Mouse (Mus musculus) stomach, embryonic 16.5 days (tissue): ENCODE measurements around the gene Dynlt1f. TPM values are rescaled to one million over a fixed set of nuclear protein-coding genes. Genes with fewer than 3 reads are reported as not detected.
"Not testable (repeated sequence)": the region's sequence is repeated elsewhere in the genome, so short reads cannot be mapped to it uniquely, and the experiment has no call there.

Experiments used
- ATAC-seq: fragments of 200-750 bp; cut with Nextera tagmentation; 2 replicates; pipeline ENCODE4 v1.8.0; 2017; ENCODE audit warnings: moderate number of reproducible peaks, moderate TSS enrichment; ENCODE audit not compliant: insufficient read depth, low FRiP score
- H3K27ac ChIP-seq: fragments of 300-500 bp; sonication (generic); 2 replicates; pipeline ENCODE4 v1.5.1; 2014; ENCODE audit warnings: low read length
- H3K27me3 ChIP-seq: fragments of 300-500 bp; sonication (generic); 2 replicates; pipeline ENCODE4 v1.6.1; 2014; ENCODE audit warnings: low read length, control low read depth, mixed read lengths; ENCODE audit not compliant: control insufficient read depth, insufficient read depth
- H3K36me3 ChIP-seq: fragments of 300-500 bp; sonication (generic); 2 replicates; pipeline ENCODE4 v1.6.1; 2014; ENCODE audit warnings: low read length; ENCODE audit not compliant: control insufficient read depth, insufficient read depth
- H3K4me1 ChIP-seq: fragments of 300-500 bp; sonication (generic); 2 replicates; pipeline ENCODE4 v1.6.1; 2014; ENCODE audit warnings: low read length, control low read depth, mixed read lengths; ENCODE audit not compliant: control insufficient read depth, insufficient read depth
- H3K4me2 ChIP-seq: fragments of 300-500 bp; sonication (generic); 2 replicates; pipeline ENCODE4 v1.6.1; 2014; ENCODE audit warnings: low read depth, low read length, mixed read lengths
- H3K4me3 ChIP-seq: fragments of 300-500 bp; sonication (generic); replicated peaks from 2 replicates; pipeline ENCODE4 v1.5.1; 2014; ENCODE audit warnings: mild to moderate bottlenecking, low read length
- H3K9ac ChIP-seq: fragments of 300-500 bp; sonication (generic); 2 replicates; pipeline ENCODE4 v1.6.1; 2014; ENCODE audit warnings: low read length
- H3K9me3 ChIP-seq: fragments of 300-500 bp; sonication (generic); replicated peaks from 2 replicates; pipeline ENCODE4 v1.6.1; 2016; ENCODE audit warnings: low read length, control low read depth; ENCODE audit not compliant: control insufficient read depth
- WGBS: fragments of 180-500 bp; shearing (Covaris S2); extraction: QIAGEN DNeasy Blood & Tissue Kit; methylation state at CpG from one replicate; pipeline ENCODE4 v1.1.7; 2014; 5-methylcytosine and 5-hydroxymethylcytosine counted together
- polyA plus RNA-seq: library from polyadenylated mRNA; unstranded; fragments of >200 nt; fragmentation: Nextera tagmentation; extraction: Ambion mirVana; gene quantifications from 2 replicates; pipeline ENCODE4 v1.2.1, GENCODE M21; 2015

Gene Dynlt1f
- polyA plus RNA-seq, 1 experiment from 2014 or later: 215 TPM

- ATAC-seq, H3K27ac ChIP-seq, H3K27me3 ChIP-seq, H3K4me1 ChIP-seq, H3K36me3 ChIP-seq, H3K4me2 ChIP-seq, H3K9ac ChIP-seq, H3K4me3 ChIP-seq, H3K9me3 ChIP-seq: not testable (repeated sequence)
- 85% methylated on average over 5 of the region's 5 CpGs for WGBS
Observed at GRCm38 (mm10) chr17:6619271-6619670, 36.4 kb downstream of the Dynlt1f start.

- WGBS: 45% methylated on average over 7 of the region's 13 CpGs
- not testable (repeated sequence) for H3K4me3 ChIP-seq, H3K9ac ChIP-seq, H3K9me3 ChIP-seq, H3K27me3 ChIP-seq, H3K36me3 ChIP-seq, H3K4me1 ChIP-seq, H3K27ac ChIP-seq, H3K4me2 ChIP-seq
- peak; percentile 71 for ATAC-seq
Observed at GRCm38 (mm10) chr17:6617689-6618400, 37.9 kb downstream of the Dynlt1f start.

GRCm38 (mm10) chr17:6616731-6617130 is 39.0 kb downstream of the Dynlt1f start:
- not testable (repeated sequence) for H3K9me3 ChIP-seq, ATAC-seq, H3K27me3 ChIP-seq, H3K9ac ChIP-seq, H3K4me1 ChIP-seq, H3K36me3 ChIP-seq, H3K27ac ChIP-seq, H3K4me3 ChIP-seq, H3K4me2 ChIP-seq
- WGBS: 97% methylated on average over 9 of the region's 9 CpGs

GRCm38 (mm10) chr17:6614316-6614715 is 41.4 kb downstream of the Dynlt1f start:
- H3K9me3 ChIP-seq: not testable (repeated sequence)
- 69% methylated on average over 5 of the region's 9 CpGs for WGBS

GRCm38 (mm10) chr17:6613524-6613923 is 42.2 kb downstream of the Dynlt1f start:
- H3K36me3 ChIP-seq, H3K9ac ChIP-seq, H3K27ac ChIP-seq, H3K4me1 ChIP-seq, ATAC-seq, H3K27me3 ChIP-seq, H3K4me3 ChIP-seq, H3K9me3 ChIP-seq, H3K4me2 ChIP-seq: not testable (repeated sequence)
- WGBS: 78% methylated on average over 11 of the region's 14 CpGs

More at GRCm38 (mm10) chr17:6614316-6614715, 41.4 kb downstream of the Dynlt1f start:
- H3K4me3 ChIP-seq, H3K4me2 ChIP-seq, H3K27me3 ChIP-seq, H3K27ac ChIP-seq, H3K4me1 ChIP-seq, H3K36me3 ChIP-seq, ATAC-seq, H3K9ac ChIP-seq: not testable (repeated sequence)

- H3K4me1 ChIP-seq, H3K27ac ChIP-seq, H3K4me2 ChIP-seq, H3K9ac ChIP-seq, H3K4me3 ChIP-seq, H3K27me3 ChIP-seq, ATAC-seq, H3K9me3 ChIP-seq, H3K36me3 ChIP-seq: not testable (repeated sequence)
- WGBS: 67% methylated on average over 1 of the region's 1 CpGs
Observed at GRCm38 (mm10) chr17:6605347-6605746, 50.4 kb downstream of the Dynlt1f start.

- H3K36me3 ChIP-seq, H3K27me3 ChIP-seq, H3K27ac ChIP-seq, H3K4me1 ChIP-seq, ATAC-seq, H3K4me3 ChIP-seq, H3K9me3 ChIP-seq, H3K9ac ChIP-seq: not testable (repeated sequence)
- 0 out of 2 replicates have a peak overlapping the region, but pooled peaks have one; percentile 31 for H3K4me2 ChIP-seq
- 2% methylated on average over 3 of the region's 4 CpGs for WGBS
Observed at GRCm38 (mm10) chr17:6602205-6602604, 53.5 kb downstream of the Dynlt1f start.

- not testable (repeated sequence) for H3K9ac ChIP-seq, H3K36me3 ChIP-seq, H3K9me3 ChIP-seq, H3K27me3 ChIP-seq, H3K4me1 ChIP-seq
- H3K27ac ChIP-seq: peak within 1 kb of the TSS; percentile 82
- H3K4me3 ChIP-seq: peak within 1 kb of the TSS; percentile 38
- WGBS: 5% methylated on average over 22 of the region's 40 CpGs
- H3K4me2 ChIP-seq: peak within 1 kb of the TSS; percentile 43
- peak; percentile 99 for ATAC-seq
Observed at GRCm38 (mm10) chr17:6601204-6601911, 54.3 kb downstream of the Dynlt1f start, which contains the start of gene Dynlt1c. Dynlt1c (plus strand) TSS chr17:6601671.

GRCm38 (mm10) chr17:6600216-6600911 is 55.3 kb downstream of the Dynlt1f start:
- ATAC-seq, H3K27me3 ChIP-seq, H3K9ac ChIP-seq, H3K4me2 ChIP-seq, H3K27ac ChIP-seq, H3K4me3 ChIP-seq, H3K36me3 ChIP-seq, H3K9me3 ChIP-seq, H3K4me1 ChIP-seq: not testable (repeated sequence)
- WGBS: 79% methylated on average over 5 of the region's 8 CpGs
